Mouse (Mus musculus) MN1 (cell line): ENCODE measurements around the gene 3830417A13Rik.

ENCODE experiments used
- DNase-seq: peaks from one replicate; pipeline ENCODE4 v3.0.0-alpha.2; 2016; ENCODE audit warnings: low spot score

3830417A13Rik gene

DNA sequence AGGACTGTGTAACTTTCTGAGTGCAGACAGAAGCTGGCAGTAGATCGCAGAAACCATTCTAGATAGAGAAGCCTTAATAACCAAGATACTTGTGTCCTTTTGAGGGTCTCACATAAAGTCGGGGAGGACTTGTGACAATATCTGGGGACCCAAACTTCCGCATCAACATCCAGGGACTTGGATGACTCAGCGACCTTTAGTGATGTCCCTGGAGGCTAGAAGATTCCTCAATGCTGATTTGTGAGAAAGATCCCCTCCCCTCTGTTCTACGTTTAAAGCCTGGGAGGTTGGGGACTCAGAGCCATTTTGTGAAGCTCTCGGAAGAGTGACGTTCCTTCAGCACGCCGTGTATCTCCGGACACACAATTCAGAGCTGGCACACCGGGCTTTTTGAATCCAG is at the start of gene 3830417A13Rik:
Gene 3830417A13Rik, plus strand, starts transcription at position 301 of the 400 bp plus-strand sequence.
- DNase-seq: no peak

GRCm38 (mm10) chrX:64152098-64152497 is 21.2 kb upstream of the 3830417A13Rik start, which contains the start of gene Gm6760:
Gene Gm6760 (minus strand): TSS chrX:64152198.
- DNase-seq: no peak

DNA sequence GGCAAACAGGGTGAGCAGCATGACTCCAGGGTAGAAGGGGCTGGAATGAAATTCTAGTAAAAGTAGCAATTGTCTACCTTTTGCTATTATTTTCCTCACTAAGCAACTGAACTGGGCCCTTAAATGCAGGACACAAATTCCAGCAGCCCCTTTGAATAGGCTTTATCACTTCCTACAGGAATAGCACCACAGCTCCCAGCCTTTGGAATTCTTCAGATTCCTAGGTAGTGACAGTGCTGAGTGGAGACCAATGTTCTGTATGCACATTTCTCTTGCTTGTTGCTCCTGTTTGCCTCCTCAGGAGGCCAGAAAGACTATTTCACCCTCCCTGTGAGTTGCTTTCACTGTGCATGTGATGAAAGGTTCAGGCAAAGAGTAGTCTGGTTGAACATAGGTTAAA is 7.9 kb downstream of the 3830417A13Rik start:
- DNase-seq: no peak
